Mouse (Mus musculus): ENCODE measurements around the gene Mcidas.

The Mcidas gene

GRCm38 (mm10) chr13:112993531-112994152, at the start of gene Mcidas:
TSS of gene Mcidas (plus strand) at chr13:112993845.
- peak in 1 of 2 experiments; percentile 23 for DNase-seq (ENCODE audit: low spot score in 2 of 2)

- peak in 1 of 2 experiments; percentile 66 for DNase-seq (ENCODE audit: low spot score in 2 of 2)
Measured at GRCm38 (mm10) chr13:112945312-112945711, 48.3 kb upstream of the Mcidas start.

GRCm38 (mm10) chr13:112945900-112946299, 47.7 kb upstream of the Mcidas start:
- no peak for DNase-seq (ENCODE audit: low spot score in 2 of 2)

GRCm38 (mm10) chr13:112954067-112954466, 39.6 kb upstream of the Mcidas start:
- peak; percentile 45 to 51 for DNase-seq (ENCODE audit: low spot score in 2 of 2)

GRCm38 (mm10) chr13:112963081-112963480, 30.6 kb upstream of the Mcidas start:
- no peak for DNase-seq (ENCODE audit: low spot score in 2 of 2)

- DNase-seq (ENCODE audit: low spot score in 2 of 2), result no peak
Measured at GRCm38 (mm10) chr13:112964421-112964820, 29.2 kb upstream of the Mcidas start.

- no peak for DNase-seq (ENCODE audit: low spot score in 2 of 2)
Measured at GRCm38 (mm10) chr13:112967267-112967666, 26.4 kb upstream of the Mcidas start.

GRCm38 (mm10) chr13:112976720-112977119, 16.9 kb upstream of the Mcidas start:
- DNase-seq (ENCODE audit: low spot score in 2 of 2), result no peak

GRCm38 (mm10) chr13:112985605-112986450, 7.8 kb upstream of the Mcidas start:
- peak in 1 of 2 experiments; percentile 29 for DNase-seq (ENCODE audit: low spot score in 2 of 2)

- peak in 1 of 2 experiments; percentile 28 for DNase-seq (ENCODE audit: low spot score in 2 of 2)
Measured at GRCm38 (mm10) chr13:112986451-112986950, 7.1 kb upstream of the Mcidas start.

GRCm38 (mm10) chr13:112987532-112987943, 6.1 kb upstream of the Mcidas start, which contains the start of gene Ccno:
TSS of gene Ccno (plus strand) at chr13:112987802.
- peak; percentile 97 to 98 for DNase-seq (ENCODE audit: low spot score in 2 of 2)

GRCm38 (mm10) chr13:112987991-112988390, 5.7 kb upstream of the Mcidas start:
- DNase-seq (ENCODE audit: low spot score in 2 of 2), result no peak

GRCm38 (mm10) chr13:112988866-112989265, 4.8 kb upstream of the Mcidas start:
- peak in 1 of 2 experiments; percentile 25 for DNase-seq (ENCODE audit: low spot score in 2 of 2)

- DNase-seq (ENCODE audit: low spot score in 2 of 2), result peak in 1 of 2 experiments; percentile 32
Measured at GRCm38 (mm10) chr13:112989541-112989940, 4.1 kb upstream of the Mcidas start.

GRCm38 (mm10) chr13:112990346-112990745, 3.3 kb upstream of the Mcidas start:
- DNase-seq (ENCODE audit: low spot score in 2 of 2), result peak in 1 of 2 experiments; percentile 20

- peak; percentile 54 to 60 for DNase-seq (ENCODE audit: low spot score in 2 of 2)
Measured at GRCm38 (mm10) chr13:112994191-112994590, 546 bp downstream of the Mcidas start.

- DNase-seq (ENCODE audit: low spot score in 2 of 2), result peak in 1 of 2 experiments; percentile 21
Measured at GRCm38 (mm10) chr13:112996407-112996806, 2.8 kb downstream of the Mcidas start.

GRCm38 (mm10) chr13:112997369-112997768, 3.7 kb downstream of the Mcidas start:
- DNase-seq (ENCODE audit: low spot score in 2 of 2), result no peak

- peak; percentile 59 to 66 for DNase-seq (ENCODE audit: low spot score in 2 of 2)
Measured at GRCm38 (mm10) chr13:112998427-112999201, 5.0 kb downstream of the Mcidas start.

GRCm38 (mm10) chr13:113000090-113000489, 6.4 kb downstream of the Mcidas start:
- DNase-seq (ENCODE audit: low spot score in 2 of 2), result no peak

GRCm38 (mm10) chr13:113000576-113001318, 7.1 kb downstream of the Mcidas start:
- DNase-seq (ENCODE audit: low spot score in 2 of 2), result peak in 1 of 2 experiments; percentile 16

Measured in right cerebral cortex, postnatal 10 days (tissue).